Mouse (Mus musculus) embryonic facial prominence, embryonic 11.5 days (tissue): ENCODE data around the gene Prim2. TPM values are rescaled to one million over a fixed set of nuclear protein-coding genes. Genes with fewer than 3 reads are reported as not detected.

ENCODE experiments used
- ATAC-seq: fragments of 200-750 bp; cut with Nextera tagmentation; replicated peaks from 2 replicates; pipeline ENCODE4 v1.8.0; 2017; ENCODE audit warnings: low read depth; ENCODE audit not compliant: insufficient number of reproducible peaks, low FRiP score, low TSS enrichment
- DNase-seq: peaks from one replicate; pipeline ENCODE4 v3.0.0-alpha.2; 2015; ENCODE audit warnings: low spot score
- H3K27ac ChIP-seq: fragments of 300-500 bp; sonication (generic); replicated peaks from 2 replicates; pipeline ENCODE4 v1.5.1; 2014; ENCODE audit warnings: mild to moderate bottlenecking, low read depth, low read length, control low read depth
- H3K27me3 ChIP-seq: fragments of 300-500 bp; sonication (generic); 2 replicates; pipeline ENCODE4 v1.6.1; 2014; ENCODE audit warnings: mild to moderate bottlenecking, low read length, moderate library complexity, mixed read lengths; ENCODE audit not compliant: control insufficient read depth, insufficient read depth
- H3K36me3 ChIP-seq: fragments of 300-500 bp; sonication (generic); replicated peaks from 2 replicates; pipeline ENCODE4 v1.6.1; 2014; ENCODE audit warnings: low read depth, mild to moderate bottlenecking, low read length, moderate library complexity, mixed read lengths; ENCODE audit not compliant: control insufficient read depth, insufficient read depth
- H3K4me1 ChIP-seq: fragments of 300-500 bp; sonication (generic); 2 replicates; pipeline ENCODE4 v1.6.1; 2014; ENCODE audit warnings: low read length, mixed read lengths; ENCODE audit not compliant: control insufficient read depth, insufficient read depth
- H3K4me2 ChIP-seq: fragments of 300-500 bp; sonication (generic); 2 replicates; pipeline ENCODE4 v1.6.1; 2014; ENCODE audit warnings: low read depth, mild to moderate bottlenecking, control low read depth, low read length, moderate library complexity
- H3K4me3 ChIP-seq: fragments of 300-500 bp; sonication (generic); 2 replicates; pipeline ENCODE4 v1.5.1; 2014; ENCODE audit warnings: low read depth, low read length, control low read depth
- H3K9ac ChIP-seq: fragments of 300-500 bp; sonication (generic); replicated peaks from 2 replicates; pipeline ENCODE4 v1.6.1; 2014; ENCODE audit warnings: mild to moderate bottlenecking, control low read depth, low read length
- H3K9me3 ChIP-seq: fragments of 300-500 bp; sonication (generic); replicated peaks from 2 replicates; pipeline ENCODE4 v1.6.1; 2016; ENCODE audit warnings: mild to moderate bottlenecking, low read length, inconsistent platforms, mixed read lengths; ENCODE audit not compliant: control insufficient read depth
- WGBS: fragments of 180-500 bp; shearing (Covaris S2); extraction: QIAGEN DNeasy Blood & Tissue Kit; methylation state at CpG from one replicate; pipeline ENCODE4 v1.1.7; 2014; 5-methylcytosine and 5-hydroxymethylcytosine counted together
- polyA plus RNA-seq: library from polyadenylated mRNA; unstranded; fragments of >200 nt; fragmentation: Nextera tagmentation; extraction: Ambion mirVana; gene quantifications from 2 replicates; pipeline ENCODE4 v1.2.1, GENCODE M21; 2014

The Prim2 gene
- polyA plus RNA-seq, 1 experiment from 2014 or later: 56.3 TPM

GRCm38 (mm10) chr1:33563611-33564010 is 106.0 kb downstream of the Prim2 start:
- Histone ChIP-seq H3K36me3 (no peaks in the 10 kb centered on the region), H3K27me3 (no peaks in the 10 kb centered on the region), H3K9me3 (no peaks in the 10 kb centered on the region), H3K4me3 (no peak overlapping the region), H3K4me1 (no peaks in the 10 kb centered on the region), H3K4me2 (no peak overlapping the region), H3K9ac (no peak overlapping the region), H3K27ac (no peak overlapping the region)
- DNase-seq (no peak), ATAC-seq (no peak)
- WGBS: 87% methylated on average over 3 of the region's 3 CpGs

DNA sequence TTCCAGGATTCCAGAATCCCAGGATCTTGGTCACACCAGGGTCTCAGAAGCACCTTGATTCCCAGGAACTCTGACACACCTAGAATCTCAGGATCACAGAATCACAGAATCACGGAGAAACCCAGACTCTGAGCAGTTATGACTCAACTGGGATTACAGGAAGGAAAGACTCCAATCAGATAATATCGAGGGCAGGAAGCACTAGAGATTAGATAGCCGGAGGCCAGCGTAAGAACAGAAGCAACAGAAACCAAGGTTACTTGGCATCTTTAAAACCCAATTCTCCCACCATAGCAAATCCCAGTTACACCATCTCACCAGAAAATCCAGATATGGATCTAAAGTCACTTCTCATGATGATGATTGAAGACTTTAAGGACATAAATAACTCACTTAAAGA is 113.0 kb downstream of the Prim2 start:
- Histone ChIP-seq H3K9me3 (no peaks in the 10 kb centered on the region), H3K4me1 (no peaks in the 10 kb centered on the region), H3K9ac (no peak overlapping the region), H3K4me3 (no peak overlapping the region), H3K27ac (no peak overlapping the region), H3K36me3 (no peaks in the 10 kb centered on the region), H3K27me3 (no peaks in the 10 kb centered on the region), H3K4me2 (no peak overlapping the region)
- 84% methylated on average over 4 of the region's 4 CpGs for WGBS
- no peak for DNase-seq
- ATAC-seq: no peak

- Histone ChIP-seq H3K4me3 (no peak overlapping the region), H3K9me3 (no peaks in the 10 kb centered on the region), H3K4me2 (no peak overlapping the region), H3K9ac (no peak overlapping the region), H3K27me3 (no peaks in the 10 kb centered on the region), H3K36me3 (no peaks in the 10 kb centered on the region), H3K27ac (no peak overlapping the region), H3K4me1 (no peaks in the 10 kb centered on the region)
- 71% methylated on average over 2 of the region's 2 CpGs for WGBS
- ATAC-seq: no peak
- no peak for DNase-seq
These were observed 114.0 kb downstream of the Prim2 start for GRCm38 (mm10) chr1:33555626-33556025.

- ATAC-seq (no peak), DNase-seq (no peak)
- no peak overlapping the region for H3K4me3 ChIP-seq
- H3K9ac ChIP-seq: no peak overlapping the region
- H3K4me1 ChIP-seq: no peaks in the 10 kb centered on the region
- H3K36me3 ChIP-seq: no peaks in the 10 kb centered on the region
- no peak overlapping the region for H3K27ac ChIP-seq
- no peaks in the 10 kb centered on the region for H3K27me3 ChIP-seq
- H3K4me2 ChIP-seq: no peak overlapping the region
- 95% methylated on average over 9 of the region's 9 CpGs for WGBS
- H3K9me3 ChIP-seq: no peaks in the 10 kb centered on the region
These were observed 118.2 kb downstream of the Prim2 start for GRCm38 (mm10) chr1:33551350-33551749.

- Histone ChIP-seq H3K27ac (no peak overlapping the region), H3K9me3 (no peaks in the 10 kb centered on the region), H3K4me2 (no peak overlapping the region), H3K4me3 (no peak overlapping the region), H3K27me3 (no peaks in the 10 kb centered on the region), H3K9ac (no peak overlapping the region), H3K36me3 (no peaks in the 10 kb centered on the region), H3K4me1 (no peaks in the 10 kb centered on the region)
- WGBS: 93% methylated on average over 7 of the region's 7 CpGs
- no peak for ATAC-seq
- no peak for DNase-seq
These were observed 127.9 kb downstream of the Prim2 start for GRCm38 (mm10) chr1:33541708-33542107.

- Histone ChIP-seq H3K36me3 (no peaks in the 10 kb centered on the region), H3K4me3 (no peak overlapping the region), H3K9ac (no peak overlapping the region), H3K4me1 (no peaks in the 10 kb centered on the region), H3K27ac (no peak overlapping the region), H3K9me3 (no peaks in the 10 kb centered on the region), H3K27me3 (no peaks in the 10 kb centered on the region), H3K4me2 (no peak overlapping the region)
- ATAC-seq (no peak), DNase-seq (no peak)
These were observed 131.6 kb downstream of the Prim2 start for GRCm38 (mm10) chr1:33537948-33538347.

- Histone ChIP-seq H3K9ac (no peak overlapping the region), H3K4me3 (no peak overlapping the region), H3K27ac (no peak overlapping the region), H3K9me3 (no peaks in the 10 kb centered on the region), H3K4me1 (no peaks in the 10 kb centered on the region), H3K4me2 (no peak overlapping the region), H3K27me3 (no peaks in the 10 kb centered on the region), H3K36me3 (no peaks in the 10 kb centered on the region)
- no peak for DNase-seq
- no peak for ATAC-seq
- 97% methylated on average over 4 of the region's 4 CpGs for WGBS
These were observed 133.2 kb downstream of the Prim2 start for GRCm38 (mm10) chr1:33536272-33537004.

DNA sequence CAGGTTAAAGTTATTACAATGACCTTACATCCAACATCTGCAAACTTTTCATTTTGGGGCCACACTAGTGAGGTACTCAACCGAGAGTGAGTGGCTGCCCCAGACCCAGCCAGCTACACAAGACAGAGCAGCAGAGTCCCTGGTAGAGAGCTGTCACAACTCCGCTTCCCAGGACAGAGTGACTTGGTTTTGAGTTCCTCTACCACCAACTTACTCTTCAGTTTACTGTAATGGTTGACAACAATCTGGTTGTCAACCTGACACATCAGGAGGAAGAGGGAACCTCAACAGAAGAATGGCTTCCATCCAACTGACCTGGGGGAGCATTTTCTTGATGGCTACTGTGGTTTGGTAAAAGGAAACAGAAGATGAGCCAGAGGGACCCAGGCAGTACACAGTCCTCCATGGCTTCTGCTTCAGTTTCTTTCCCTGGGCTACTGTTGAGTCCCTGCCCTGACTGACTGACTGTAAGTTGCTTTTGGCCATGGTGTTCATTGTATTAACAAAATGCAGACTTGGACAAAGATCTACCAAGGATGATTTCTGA is 134.4 kb downstream of the Prim2 start:
- Histone ChIP-seq H3K27ac (no peak overlapping the region), H3K4me1 (no peaks in the 10 kb centered on the region), H3K4me2 (no peak overlapping the region), H3K9me3 (no peaks in the 10 kb centered on the region), H3K36me3 (no peaks in the 10 kb centered on the region), H3K27me3 (no peaks in the 10 kb centered on the region), H3K9ac (no peak overlapping the region), H3K4me3 (no peak overlapping the region)
- DNase-seq (no peak), ATAC-seq (no peak)
- 83% methylated on average over 2 of the region's 2 CpGs for WGBS
